Comparison of ENCODE assay signal across 34 mouse cellular contexts in the genomic region with DNA sequence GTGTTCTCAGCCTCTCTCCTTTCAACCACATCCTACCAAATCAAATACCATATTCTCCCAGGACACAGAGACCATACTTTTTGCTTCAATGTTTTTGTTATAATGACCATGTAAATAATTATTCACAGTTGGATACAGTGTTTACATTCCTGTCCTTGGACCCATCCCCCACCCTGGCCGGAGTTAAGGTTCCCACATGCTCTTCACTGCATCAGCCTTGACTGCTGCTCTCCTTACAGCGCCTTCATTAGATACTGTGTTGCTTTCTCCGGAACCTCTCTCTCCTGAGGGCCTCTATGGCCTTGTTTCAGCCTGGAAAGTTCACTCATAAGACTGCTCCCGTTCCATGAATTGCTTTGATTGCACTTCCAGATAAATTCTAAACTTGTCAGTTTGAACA. TPM values are rescaled to one million over a fixed set of nuclear protein-coding genes. Genes with fewer than 3 reads are reported as not detected.
DNase-seq lines count a peak whose midpoint lies in the region; ATAC-seq and TF ChIP-seq lines count a peak whose summit lies in the region.
"Had no signal": no experiment of that assay in that cellular context is flagged by ENCODE, and none has a peak within 500 bp of the region (broad histone marks: within the 10 kb centered on the region; RNA-seq: fewer than 3 reads in every experiment).

No protein-coding gene starts in this region.

- 68% methylated on average over 4 of the region's 4 CpGs for WGBS in heart, embryonic 10.5 days
- WGBS in lung, embryonic 14.5 days: 50% methylated on average over 4 of the region's 4 CpGs
- 84% methylated on average over 4 of the region's 4 CpGs for WGBS in midbrain, embryonic 11.5 days
- WGBS in midbrain, postnatal 0 days: 85% methylated on average over 4 of the region's 4 CpGs

- TF ChIP-seq CTCF in lung, embryonic 14.5 days (IDR thresholded peaks at IDR 0.05; ENCODE audit: low read depth): no peak
- TF ChIP-seq CTCF in midbrain, postnatal 0 days (IDR thresholded peaks at IDR 0.05): no peak
- no peak for TF ChIP-seq CTCF in gastrocnemius, adult 2 months (IDR thresholded peaks at IDR 0.05)

- H3K9ac ChIP-seq in lung, embryonic 14.5 days: no peak overlapping the region
- H3K9ac ChIP-seq in midbrain, embryonic 11.5 days (ENCODE audit: low read length): no peak overlapping the region
- H3K9ac ChIP-seq in midbrain, postnatal 0 days (replicated peaks; ENCODE audit: low read length, poor library complexity, severe bottlenecking): no peak overlapping the region
- H3K9ac ChIP-seq: forebrain, embryonic 13.5 days; heart, embryonic 12.5 days; heart, embryonic 15.5 days; hindbrain, embryonic 13.5 days had no signal

- peak; percentile 55 for DNase-seq in heart, embryonic 10.5 days (ENCODE audit: low spot score)
- no peak for DNase-seq in heart, adult 8-10 months (ENCODE audit: low spot score)
- DNase-seq in lung, embryonic 14.5 days: peak; percentile 58
- no peak for DNase-seq in lung, postnatal 25 days (ENCODE audit: low spot score)
- peak; percentile 41 for DNase-seq in midbrain, embryonic 11.5 days (ENCODE audit: low spot score, missing footprints)
- DNase-seq in midbrain, postnatal 0 days (ENCODE audit: low spot score): no peak
- peak; percentile 82 for DNase-seq in testis, postnatal 10 days (ENCODE audit: low spot score)
- no peak for DNase-seq in gastrocnemius, adult 2 months
- DNase-seq: adrenal gland, postnatal 10 days; adrenal gland, postnatal 36 days; B cell, adult 2 months; cerebellum, adult 18-20 months; cerebellum, adult 9-10 months; cerebellum, postnatal 14 days; gastrocnemius, postnatal 14 days; heart, adult 2 months; heart, postnatal 10 days; heart, postnatal 36 days had no signal

- H3K36me3 ChIP-seq in heart, embryonic 10.5 days: no peaks in the 10 kb centered on the region
- no peaks in the 10 kb centered on the region for H3K36me3 ChIP-seq in lung, embryonic 14.5 days (ENCODE audit: insufficient read depth)
- no peaks in the 10 kb centered on the region for H3K36me3 ChIP-seq in midbrain, embryonic 11.5 days (ENCODE audit: control insufficient read depth, insufficient read depth, low read length)
- no peaks in the 10 kb centered on the region for H3K36me3 ChIP-seq in midbrain, postnatal 0 days (ENCODE audit: insufficient read depth, low read length)
- H3K36me3 ChIP-seq: forebrain, embryonic 10.5 days; G1E; heart, embryonic 12.5 days; heart, embryonic 15.5 days; hindbrain, embryonic 10.5 days; hindbrain, embryonic 13.5 days had no signal

- H3K27ac ChIP-seq in heart, embryonic 10.5 days: no peak overlapping the region
- H3K27ac ChIP-seq in lung, embryonic 14.5 days (ENCODE audit: low read depth): no peak overlapping the region
- H3K27ac ChIP-seq in midbrain, embryonic 11.5 days (ENCODE audit: low read depth, low read length): no peak overlapping the region
- H3K27ac ChIP-seq in midbrain, postnatal 0 days (ENCODE audit: low read depth, low read length): no peak overlapping the region
- H3K27ac ChIP-seq in gastrocnemius, adult 2 months: no peak overlapping the region
- H3K27ac ChIP-seq: forebrain, embryonic 10.5 days; forebrain, embryonic 13.5 days; heart, adult 2 months; heart, embryonic 15.5 days; hindbrain, embryonic 10.5 days; hindbrain, embryonic 13.5 days had no signal

- peaks cover 18% of the 10 kb centered on the region; the same call in 1 of the 2 replicates for H3K4me1 ChIP-seq in heart, embryonic 10.5 days
- peaks cover 8% of the 10 kb centered on the region; the same call in 1 of the 2 replicates for H3K4me1 ChIP-seq in lung, embryonic 14.5 days (ENCODE audit: insufficient read depth)
- no peaks in the 10 kb centered on the region for H3K4me1 ChIP-seq in midbrain, embryonic 11.5 days (ENCODE audit: control insufficient read depth, insufficient read depth, low read length)
- no peaks in the 10 kb centered on the region for H3K4me1 ChIP-seq in midbrain, postnatal 0 days (ENCODE audit: insufficient read depth, low read length)
- H3K4me1 ChIP-seq: forebrain, embryonic 13.5 days; hindbrain, embryonic 13.5 days had no signal

- H3K4me2 ChIP-seq in lung, embryonic 14.5 days: no peak overlapping the region
- no peak overlapping the region for H3K4me2 ChIP-seq in midbrain, embryonic 11.5 days
- H3K4me2 ChIP-seq in midbrain, postnatal 0 days (ENCODE audit: low read depth, low read length, poor library complexity, severe bottlenecking): no peak overlapping the region
- H3K4me2 ChIP-seq: forebrain, embryonic 13.5 days; heart, embryonic 12.5 days; heart, embryonic 15.5 days; hindbrain, embryonic 13.5 days had no signal

- no peaks in the 10 kb centered on the region for H3K9me3 ChIP-seq in heart, embryonic 10.5 days
- no peaks in the 10 kb centered on the region for H3K9me3 ChIP-seq in lung, embryonic 14.5 days (ENCODE audit: low read depth, low read length)
- no peaks in the 10 kb centered on the region for H3K9me3 ChIP-seq in midbrain, embryonic 11.5 days (ENCODE audit: control insufficient read depth, low read length)
- H3K9me3 ChIP-seq in midbrain, postnatal 0 days (ENCODE audit: low read length): no peaks in the 10 kb centered on the region
- H3K9me3 ChIP-seq: forebrain, embryonic 10.5 days; forebrain, embryonic 13.5 days; G1E; heart, embryonic 12.5 days; heart, embryonic 15.5 days; hindbrain, embryonic 10.5 days; hindbrain, embryonic 13.5 days had no signal

- no peak for ATAC-seq in lung, embryonic 14.5 days (ENCODE audit: insufficient read depth)
- no peak for ATAC-seq in midbrain, embryonic 11.5 days (ENCODE audit: low FRiP score)
- ATAC-seq in midbrain, postnatal 0 days (ENCODE audit: low FRiP score): no peak
- ATAC-seq: forebrain, embryonic 13.5 days; forebrain, embryonic 16.5 days; hindbrain, embryonic 16.5 days; Patski had no signal

- intact Hi-C loops in gastrocnemius, adult 2 months (cut with DNase I): no loop called here

- H3K27me3 ChIP-seq in heart, embryonic 10.5 days (ENCODE audit: insufficient read depth, poor library complexity, severe bottlenecking): no peaks in the 10 kb centered on the region
- H3K27me3 ChIP-seq in lung, embryonic 14.5 days (ENCODE audit: insufficient read depth, low read length): no peaks in the 10 kb centered on the region
- H3K27me3 ChIP-seq in midbrain, embryonic 11.5 days (ENCODE audit: control insufficient read depth, insufficient read depth, low read length): no peaks in the 10 kb centered on the region
- H3K27me3 ChIP-seq in midbrain, postnatal 0 days (ENCODE audit: insufficient read depth, low read length): no peaks in the 10 kb centered on the region
- H3K27me3 ChIP-seq: forebrain, embryonic 13.5 days; heart, embryonic 12.5 days; heart, embryonic 15.5 days; hindbrain, embryonic 13.5 days had no signal

- H3K4me3 ChIP-seq in heart, embryonic 10.5 days: no peak overlapping the region
- no peak overlapping the region for H3K4me3 ChIP-seq in lung, embryonic 14.5 days (ENCODE audit: low read depth, low read length)
- H3K4me3 ChIP-seq in midbrain, embryonic 11.5 days (ENCODE audit: low read depth, low read length): no peak overlapping the region
- no peak overlapping the region for H3K4me3 ChIP-seq in midbrain, postnatal 0 days (ENCODE audit: low read depth, low read length)
- no peak overlapping the region for H3K4me3 ChIP-seq in gastrocnemius, adult 2 months
- H3K4me3 ChIP-seq: forebrain, embryonic 10.5 days; forebrain, embryonic 13.5 days; heart, adult 2 months; heart, embryonic 12.5 days; heart, embryonic 15.5 days; hindbrain, embryonic 10.5 days; hindbrain, embryonic 13.5 days had no signal

RNA-seq across cellular contexts. Expression of gene Cxcr1, which starts 18.7 kb away (rescaled TPM):
- not detected in 2 replicates for polyA plus RNA-seq in heart, embryonic 10.5 days (2016; fragmentation: Nextera tagmentation; extraction: Ambion mirVana)
- total RNA-seq in heart, adult 8-10 months (2022): not detected
- not detected in 2 replicates for polyA plus RNA-seq in lung, embryonic 14.5 days (2014; fragmentation: Nextera tagmentation; extraction: Ambion mirVana)
- not detected in 2 replicates for polyA plus RNA-seq in midbrain, embryonic 11.5 days (2014; fragmentation: Nextera tagmentation; extraction: Ambion mirVana)
- total RNA-seq in midbrain, postnatal 0 days (2014; rRNA removed): not detected in 2 replicates
- not detected in 2 replicates for polyA plus RNA-seq in midbrain, postnatal 0 days (2015; fragmentation: Nextera tagmentation; extraction: Ambion mirVana)
- total RNA-seq in gastrocnemius, adult 2 months (2021): not detected
- total RNA-seq: adrenal gland, adult 18-20 months; adrenal gland, postnatal 10 days; adrenal gland, postnatal 36 days; CH12.LX; gastrocnemius, adult 18-20 months; gastrocnemius, postnatal 14 days; gastrocnemius, postnatal 4 days; heart, adult 2 months; heart, postnatal 10 days; heart, postnatal 36 days had no signal
- polyA plus RNA-seq: embryonic facial prominence, embryonic 11.5 days; embryonic facial prominence, embryonic 14.5 days; forebrain, embryonic 10.5 days; forebrain, embryonic 13.5 days; forebrain, embryonic 16.5 days; G1E; heart, adult 2 months; heart, embryonic 12.5 days; heart, embryonic 15.5 days; hindbrain, embryonic 10.5 days; hindbrain, embryonic 13.5 days; hindbrain, embryonic 16.5 days; Patski had no signal

RNA-seq across cellular contexts. Expression of gene Cxcr2, which starts 21.9 kb away (rescaled TPM):
- polyA plus RNA-seq in heart, embryonic 10.5 days (2016; fragmentation: Nextera tagmentation; extraction: Ambion mirVana): 0.09 and 0.20 TPM in 2 replicates
- total RNA-seq in heart, adult 8-10 months (2022): under 1 TPM in 2 of 4 experiments, not detected in 2; 0.23 to 0.44 TPM
- 0.05 TPM in 1 of 2 replicates, not detected in the other for polyA plus RNA-seq in lung, embryonic 14.5 days (2014; fragmentation: Nextera tagmentation; extraction: Ambion mirVana)
- 0.07 and 0.15 TPM in 2 replicates for polyA plus RNA-seq in midbrain, embryonic 11.5 days (2014; fragmentation: Nextera tagmentation; extraction: Ambion mirVana)
- 0.38 TPM in 1 of 2 replicates, not detected in the other for total RNA-seq in midbrain, postnatal 0 days (2014; rRNA removed)
- polyA plus RNA-seq in midbrain, postnatal 0 days (2015; fragmentation: Nextera tagmentation; extraction: Ambion mirVana): 0.05 and 0.16 TPM in 2 replicates
- total RNA-seq in gastrocnemius, adult 2 months (2021): under 1 TPM in 1 of 2 experiments, not detected in 1; 0.10 TPM
- total RNA-seq: gastrocnemius, adult 18-20 months; gastrocnemius, postnatal 14 days had no signal
- polyA plus RNA-seq: G1E had no signal

RNA-seq across cellular contexts. Expression of gene Rufy4, which starts 50.4 kb away (rescaled TPM):
- 0.16 and 0.23 TPM in 2 replicates for polyA plus RNA-seq in heart, embryonic 10.5 days (2016; fragmentation: Nextera tagmentation; extraction: Ambion mirVana)
- total RNA-seq in heart, adult 8-10 months (2022): 1 to 10 TPM in 3 of 4 experiments, under 1 TPM in 1; 0.52 to 1.8 (median 1.3) TPM
- 0.26 and 0.39 TPM in 2 replicates for polyA plus RNA-seq in lung, embryonic 14.5 days (2014; fragmentation: Nextera tagmentation; extraction: Ambion mirVana)
- polyA plus RNA-seq in midbrain, embryonic 11.5 days (2014; fragmentation: Nextera tagmentation; extraction: Ambion mirVana): 0.22 and 0.25 TPM in 2 replicates
- total RNA-seq in midbrain, postnatal 0 days (2014; rRNA removed): 0.33 TPM in 1 of 2 replicates, not detected in the other
- polyA plus RNA-seq in midbrain, postnatal 0 days (2015; fragmentation: Nextera tagmentation; extraction: Ambion mirVana): 0.09 and 0.11 TPM in 2 replicates
- total RNA-seq in gastrocnemius, adult 2 months (2021): under 1 TPM in 1 of 2 experiments, not detected in 1; 0.08 TPM
- total RNA-seq: CH12.LX had no signal
- polyA plus RNA-seq: G1E had no signal

RNA-seq across cellular contexts. Expression of gene Tns1, which starts 51.5 kb away (rescaled TPM):
- 49.8 and 75.4 TPM in 2 replicates for polyA plus RNA-seq in heart, embryonic 10.5 days (2016; fragmentation: Nextera tagmentation; extraction: Ambion mirVana)
- total RNA-seq in heart, adult 8-10 months (2022): 100 to 1,000 TPM; 733 to 828 (median 798) TPM
- 87.9 and 95.2 TPM in 2 replicates for polyA plus RNA-seq in lung, embryonic 14.5 days (2014; fragmentation: Nextera tagmentation; extraction: Ambion mirVana)
- 6.9 and 9.3 TPM in 2 replicates for polyA plus RNA-seq in midbrain, embryonic 11.5 days (2014; fragmentation: Nextera tagmentation; extraction: Ambion mirVana)
- 22.5 and 31.5 TPM in 2 replicates for total RNA-seq in midbrain, postnatal 0 days (2014; rRNA removed)
- polyA plus RNA-seq in midbrain, postnatal 0 days (2015; fragmentation: Nextera tagmentation; extraction: Ambion mirVana): 9.8 and 10.2 TPM in 2 replicates
- total RNA-seq in gastrocnemius, adult 2 months (2021): 100 to 1,000 TPM; 294 to 305 TPM

Comparison
In these comparisons a context has a peak if more than half of its experiments do, and no peak if none do; other contexts are left out.
1. DNase-seq: peak in heart, embryonic 10.5 days (single experiment), lung, embryonic 14.5 days (single experiment), midbrain, embryonic 11.5 days (single experiment) and testis, postnatal 10 days (single experiment); none in heart, adult 8-10 months (single experiment), lung, postnatal 25 days (single experiment), midbrain, postnatal 0 days (single experiment) and gastrocnemius, adult 2 months (single experiment).